Mouse (Mus musculus) limb, embryonic 11.5 days (tissue): Measurements from ENCODE around the gene Ttc39a. TPM values are rescaled to one million over a fixed set of nuclear protein-coding genes. Genes with fewer than 3 reads are reported as not detected.

ENCODE experiments used
- ATAC-seq: fragments of 200-750 bp; cut with Nextera tagmentation; 2 replicates; pipeline ENCODE4 v1.8.0; 2017; ENCODE audit warnings: low read depth; ENCODE audit not compliant: insufficient number of reproducible peaks, low FRiP score, low TSS enrichment
- DNase-seq: peaks from one replicate; pipeline ENCODE4 v3.0.0-alpha.2; 2015; ENCODE audit warnings: low spot score
- H3K27ac ChIP-seq: fragments of 300-500 bp; sonication (generic); replicated peaks from 2 replicates; pipeline ENCODE4 v1.5.1; 2014; ENCODE audit warnings: low read depth, mild to moderate bottlenecking, low read length
- H3K27me3 ChIP-seq: fragments of 300-500 bp; sonication (generic); 2 replicates; pipeline ENCODE4 v1.6.1; 2014; ENCODE audit warnings: mild to moderate bottlenecking, low read length, mixed read lengths; ENCODE audit not compliant: control insufficient read depth, insufficient read depth
- H3K36me3 ChIP-seq: fragments of 300-500 bp; sonication (generic); 2 replicates; pipeline ENCODE4 v1.6.1; 2014; ENCODE audit warnings: mild to moderate bottlenecking, low read length, moderate library complexity, mixed read lengths; ENCODE audit not compliant: control insufficient read depth, insufficient read depth
- H3K4me1 ChIP-seq: fragments of 300-500 bp; sonication (generic); 2 replicates; pipeline ENCODE4 v1.6.1; 2014; ENCODE audit warnings: low read length, mixed read lengths; ENCODE audit not compliant: control insufficient read depth, insufficient read depth
- H3K4me2 ChIP-seq: fragments of 300-500 bp; sonication (generic); 2 replicates; pipeline ENCODE4 v1.6.1; 2014; ENCODE audit warnings: low read depth, mild to moderate bottlenecking, moderate library complexity; ENCODE audit not compliant: severe bottlenecking
- H3K4me3 ChIP-seq: fragments of 300-500 bp; sonication (generic); 2 replicates; pipeline ENCODE4 v1.5.1; 2014; ENCODE audit warnings: low read depth, low read length
- H3K9ac ChIP-seq: fragments of 300-500 bp; sonication (generic); 2 replicates; pipeline ENCODE4 v1.6.1; 2014; ENCODE audit warnings: mild to moderate bottlenecking, low read length
- H3K9me3 ChIP-seq: fragments of 300-500 bp; sonication (generic); 2 replicates; pipeline ENCODE4 v1.6.1; 2016; ENCODE audit warnings: low read length; ENCODE audit not compliant: control insufficient read depth
- WGBS: fragments of 180-500 bp; shearing (Covaris S2); extraction: QIAGEN DNeasy Blood & Tissue Kit; methylation state at CpG from one replicate; pipeline ENCODE4 v1.1.7; 2014; 5-methylcytosine and 5-hydroxymethylcytosine counted together
- polyA plus RNA-seq: library from polyadenylated mRNA; unstranded; fragments of >200 nt; fragmentation: Nextera tagmentation; extraction: Ambion mirVana; gene quantifications from 2 replicates; pipeline ENCODE4 v1.2.1, GENCODE M21; 2014

Gene Ttc39a
- polyA plus RNA-seq, 1 experiment from 2014 or later: 6.1 TPM

GRCm38 (mm10) chr4:109476554-109477014, 70.2 kb downstream of the Ttc39a start:
- under 1% methylated on average over 35 of the region's 39 CpGs for WGBS

GRCm38 (mm10) chr4:109477454-109477853, 71.0 kb downstream of the Ttc39a start:
- ATAC-seq (no peak), DNase-seq (no peak)
- H3K27me3 ChIP-seq: no peaks in the 10 kb centered on the region
- no peak overlapping the region for H3K27ac ChIP-seq
- 94% methylated on average over 3 of the region's 3 CpGs for WGBS
- no peak overlapping the region for H3K9ac ChIP-seq
- peaks cover 3% of the 10 kb centered on the region; the same call in 1 of the 2 replicates for H3K36me3 ChIP-seq
- H3K4me2 ChIP-seq: no peak overlapping the region
- H3K4me3 ChIP-seq: no peak overlapping the region
- 0 out of 2 replicates have a peak, but pooled peaks cover 3% of the 10 kb centered on the region for H3K4me1 ChIP-seq
- no peaks in the 10 kb centered on the region for H3K9me3 ChIP-seq

More at GRCm38 (mm10) chr4:109476554-109477014, 70.2 kb downstream of the Ttc39a start:
- DNase-seq (peak; percentile 93), ATAC-seq (peak; percentile 99)
- Histone ChIP-seq H3K4me1 (0 out of 2 replicates have a peak, but pooled peaks cover 3% of the 10 kb centered on the region), H3K4me3 (peak overlapping the region; percentile 85), H3K36me3 (peaks cover 3% of the 10 kb centered on the region; the same call in 1 of the 2 replicates), H3K4me2 (peak overlapping the region; percentile 70), H3K27ac (peak overlapping the region; percentile 94), H3K9ac (peak overlapping the region; percentile 96), H3K9me3 (no peaks in the 10 kb centered on the region), H3K27me3 (no peaks in the 10 kb centered on the region)

- no peak for ATAC-seq
- no peaks in the 10 kb centered on the region for H3K27me3 ChIP-seq
- no peaks in the 10 kb centered on the region for H3K4me1 ChIP-seq
- no peak overlapping the region for H3K27ac ChIP-seq
- no peak for DNase-seq
- H3K4me2 ChIP-seq: no peak overlapping the region
- H3K9ac ChIP-seq: no peak overlapping the region
- no peaks in the 10 kb centered on the region for H3K9me3 ChIP-seq
- H3K36me3 ChIP-seq: no peaks in the 10 kb centered on the region
- H3K4me3 ChIP-seq: no peak overlapping the region
- WGBS: 78% methylated on average over 2 of the region's 2 CpGs
These were observed 75.0 kb downstream of the Ttc39a start for GRCm38 (mm10) chr4:109481424-109481823.

GRCm38 (mm10) chr4:109482701-109483100, 76.3 kb downstream of the Ttc39a start:
- no peak for ATAC-seq
- no peak overlapping the region for H3K4me2 ChIP-seq
- H3K4me3 ChIP-seq: no peak overlapping the region
- no peak overlapping the region for H3K27ac ChIP-seq
- no peak for DNase-seq
- 96% methylated on average over 1 of the region's 1 CpGs for WGBS
- no peaks in the 10 kb centered on the region for H3K4me1 ChIP-seq
- no peaks in the 10 kb centered on the region for H3K9me3 ChIP-seq
- no peaks in the 10 kb centered on the region for H3K36me3 ChIP-seq
- H3K27me3 ChIP-seq: no peaks in the 10 kb centered on the region
- no peak overlapping the region for H3K9ac ChIP-seq

DNA sequence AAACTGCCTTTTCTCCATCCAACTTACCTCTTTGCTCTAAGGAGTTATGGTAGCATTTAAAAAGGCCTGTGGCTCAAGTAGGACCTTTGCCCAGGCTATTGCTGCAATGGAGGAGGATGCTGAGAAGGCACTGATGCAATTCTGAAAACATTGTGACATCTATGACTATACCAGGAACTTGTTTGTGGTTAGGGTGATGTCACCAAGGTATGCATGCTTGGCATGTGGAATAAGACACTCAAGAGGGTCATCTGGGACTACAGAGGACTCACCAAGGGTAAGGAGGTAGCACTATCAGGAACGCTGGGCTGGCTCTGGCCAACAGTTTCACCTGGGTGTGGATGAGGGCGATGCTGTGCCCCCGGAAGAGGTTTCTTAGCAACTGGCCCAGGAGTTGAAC, 78.2 kb downstream of the Ttc39a start, which contains the start of gene Rnf11:
Gene Rnf11 (minus strand): TSS at position 108 of the 400 bp plus-strand sequence.
- Histone ChIP-seq H3K4me3 (no peak within 1 kb of the TSS), H3K27ac (no peak within 1 kb of the TSS), H3K4me2 (no peak within 1 kb of the TSS), H3K9me3 (no peaks in the 10 kb centered on the region), H3K9ac (no peak within 1 kb of the TSS), H3K36me3 (no peaks in the 10 kb centered on the region), H3K27me3 (no peaks in the 10 kb centered on the region), H3K4me1 (no peaks in the 10 kb centered on the region)
- WGBS: 85% methylated on average over 3 of the region's 3 CpGs
- no peak for ATAC-seq
- DNase-seq: no peak

- Histone ChIP-seq H3K4me3 (no peak overlapping the region), H3K4me2 (no peak overlapping the region), H3K36me3 (no peaks in the 10 kb centered on the region), H3K9me3 (no peaks in the 10 kb centered on the region), H3K27me3 (no peaks in the 10 kb centered on the region), H3K4me1 (no peaks in the 10 kb centered on the region), H3K9ac (no peak overlapping the region), H3K27ac (no peak overlapping the region)
- 87% methylated on average over 1 of the region's 1 CpGs for WGBS
- ATAC-seq (no peak), DNase-seq (no peak)
These were observed 82.4 kb downstream of the Ttc39a start for GRCm38 (mm10) chr4:109488812-109489211.

GRCm38 (mm10) chr4:109493581-109493980, 87.2 kb downstream of the Ttc39a start:
- H3K9ac ChIP-seq: no peak overlapping the region
- ATAC-seq (no peak), DNase-seq (no peak)
- H3K4me2 ChIP-seq: no peak overlapping the region
- no peaks in the 10 kb centered on the region for H3K4me1 ChIP-seq
- no peak overlapping the region for H3K4me3 ChIP-seq
- H3K27ac ChIP-seq: no peak overlapping the region
- H3K36me3 ChIP-seq: no peaks in the 10 kb centered on the region
- no peaks in the 10 kb centered on the region for H3K9me3 ChIP-seq
- no peaks in the 10 kb centered on the region for H3K27me3 ChIP-seq
